Mouse (Mus musculus) c-Kit-positive CD71-negative TER-119-negative erythroid progenitor cells, embryonic 14.5 days (primary cell): ENCODE measurements at regions not wholly inside any gene's neighbourhood (a gene's known extent, or its start where the extent isn't known, plus 50 kb on each side); places are given as distances from the start of the nearest gene placed in this dataset.

Experiments
- DNase-seq: peaks from one replicate; pipeline ENCODE4 v3.0.0-alpha.2; 2013; ENCODE audit warnings: low read depth

- no peak for DNase-seq
Measured at GRCm38 (mm10) chr8:4934551-4934950, 155.2 kb upstream of the Shcbp1 start.

- DNase-seq, result no peak
Measured at GRCm38 (mm10) chr8:4934035-4934434, 154.7 kb upstream of the Shcbp1 start.

- DNase-seq, result no peak
Measured at GRCm38 (mm10) chr8:4916447-4916846, 137.1 kb upstream of the Shcbp1 start.

GRCm38 (mm10) chr8:4895046-4895445 is 115.7 kb upstream of the Shcbp1 start:
- DNase-seq, result no peak

- DNase-seq, result peak; percentile 1
Measured at GRCm38 (mm10) chr8:4868761-4869160, 89.4 kb upstream of the Shcbp1 start.

- no peak for DNase-seq
Measured at GRCm38 (mm10) chr8:4839087-4839486, 59.7 kb upstream of the Shcbp1 start.

- DNase-seq, result no peak
Measured at GRCm38 (mm10) chr8:4838527-4838926, 59.2 kb upstream of the Shcbp1 start.

- DNase-seq, result no peak
Measured at GRCm38 (mm10) chr8:4837719-4838118, 58.4 kb upstream of the Shcbp1 start.

GRCm38 (mm10) chr8:4836651-4837050 is 57.3 kb upstream of the Shcbp1 start:
- no peak for DNase-seq
